Mouse (Mus musculus) WW6 (cell line): ENCODE data around the gene Vegfd.
A peak's percentile ranks its signal among the peaks of the same experiment; 100 is the strongest.

Experiments used
- DNase-seq: peaks from one replicate; pipeline ENCODE4 v3.0.0-alpha.2; 2013; ENCODE audit warnings: low read depth, low spot score

Gene Vegfd

GRCm38 (mm10) chrX:164419955-164420354, 46.8 kb downstream of the Vegfd start:
- no peak for DNase-seq

GRCm38 (mm10) chrX:164420518-164420917, 47.3 kb downstream of the Vegfd start:
- DNase-seq = no peak

GRCm38 (mm10) chrX:164424821-164425220, 51.6 kb downstream of the Vegfd start:
- no peak for DNase-seq

GRCm38 (mm10) chrX:164427295-164427694, 54.1 kb downstream of the Vegfd start:
- DNase-seq = no peak

GRCm38 (mm10) chrX:164428224-164428623, 55.0 kb downstream of the Vegfd start:
- DNase-seq = no peak

- DNase-seq = no peak
Measured at GRCm38 (mm10) chrX:164430621-164431020, 57.4 kb downstream of the Vegfd start.

GRCm38 (mm10) chrX:164431133-164431532, 58.0 kb downstream of the Vegfd start:
- DNase-seq = no peak

- DNase-seq = no peak
Measured at GRCm38 (mm10) chrX:164431541-164431940, 58.4 kb downstream of the Vegfd start.

GRCm38 (mm10) chrX:164432682-164433081, 59.5 kb downstream of the Vegfd start:
- no peak for DNase-seq

GRCm38 (mm10) chrX:164436709-164437108, 63.5 kb downstream of the Vegfd start, which contains the start of gene Asb11:
Asb11 (plus strand) TSS chrX:164436994.
- no peak for DNase-seq

GRCm38 (mm10) chrX:164439462-164439861, 66.3 kb downstream of the Vegfd start:
- DNase-seq = no peak

GRCm38 (mm10) chrX:164440140-164440539, 67.0 kb downstream of the Vegfd start:
- DNase-seq = no peak

GRCm38 (mm10) chrX:164440703-164441102, 67.5 kb downstream of the Vegfd start:
- DNase-seq = no peak

- no peak for DNase-seq
Measured at GRCm38 (mm10) chrX:164441306-164441705, 68.1 kb downstream of the Vegfd start.

GRCm38 (mm10) chrX:164445601-164446000, 72.4 kb downstream of the Vegfd start:
- no peak for DNase-seq

- DNase-seq = peak; percentile 5
Measured at GRCm38 (mm10) chrX:164446106-164446551, 73.0 kb downstream of the Vegfd start.

GRCm38 (mm10) chrX:164446835-164447681, 73.9 kb downstream of the Vegfd start:
- no peak for DNase-seq

- DNase-seq = no peak
Measured at GRCm38 (mm10) chrX:164447682-164448071, 74.5 kb downstream of the Vegfd start.

- DNase-seq = peak; percentile 16
Measured at GRCm38 (mm10) chrX:164449201-164449600, 76.0 kb downstream of the Vegfd start.
